Mouse (Mus musculus) cortical plate, adult 2 months (tissue): Measurements from ENCODE around the gene Zfp963.
A peak's percentile ranks its signal among the peaks of the same experiment; 100 is the strongest.

Experiments
- CTCF ChIP-seq: fragments of 200-500 bp; IDR thresholded peaks from 2 replicates; pipeline ENCODE4 v1.5.1; 2011; ENCODE audit warnings: mild to moderate bottlenecking, control low read depth, low read length; ENCODE audit not compliant: insufficient read depth; ENCODE audit errors: extremely low read depth
- POLR2A ChIP-seq: fragments of 200-500 bp; IDR thresholded peaks from 2 replicates; pipeline ENCODE4 v1.6.1; 2011; ENCODE audit warnings: mild to moderate bottlenecking, low read length, control low read depth; ENCODE audit not compliant: insufficient read depth; ENCODE audit errors: extremely low read depth

- peak; percentile 83 for TF ChIP-seq POLR2A
- no peak for TF ChIP-seq CTCF
Measured at GRCm38 (mm10) chr8:69790773-69791367, 41.1 kb upstream of the Zfp963 start, which contains the start of the genes Atp13a1 and Zfp866.
